Mouse (Mus musculus) embryonic facial prominence, embryonic 11.5 days (tissue): ENCODE results near the gene Socs5. TPM values are rescaled to one million over a fixed set of nuclear protein-coding genes. Genes with fewer than 3 reads are reported as not detected.
A peak's percentile ranks its signal among the peaks of the same experiment; 100 is the strongest.

Experiments
- ATAC-seq: fragments of 200-750 bp; cut with Nextera tagmentation; replicated peaks from 2 replicates; pipeline ENCODE4 v1.8.0; 2017; ENCODE audit warnings: low read depth; ENCODE audit not compliant: insufficient number of reproducible peaks, low FRiP score, low TSS enrichment
- DNase-seq: peaks from one replicate; pipeline ENCODE4 v3.0.0-alpha.2; 2015; ENCODE audit warnings: low spot score
- H3K27ac ChIP-seq: fragments of 300-500 bp; sonication (generic); replicated peaks from 2 replicates; pipeline ENCODE4 v1.5.1; 2014; ENCODE audit warnings: mild to moderate bottlenecking, low read depth, low read length, control low read depth
- H3K27me3 ChIP-seq: fragments of 300-500 bp; sonication (generic); 2 replicates; pipeline ENCODE4 v1.6.1; 2014; ENCODE audit warnings: mild to moderate bottlenecking, low read length, moderate library complexity, mixed read lengths; ENCODE audit not compliant: control insufficient read depth, insufficient read depth
- H3K36me3 ChIP-seq: fragments of 300-500 bp; sonication (generic); replicated peaks from 2 replicates; pipeline ENCODE4 v1.6.1; 2014; ENCODE audit warnings: low read depth, mild to moderate bottlenecking, low read length, moderate library complexity, mixed read lengths; ENCODE audit not compliant: control insufficient read depth, insufficient read depth
- H3K4me1 ChIP-seq: fragments of 300-500 bp; sonication (generic); 2 replicates; pipeline ENCODE4 v1.6.1; 2014; ENCODE audit warnings: low read length, mixed read lengths; ENCODE audit not compliant: control insufficient read depth, insufficient read depth
- H3K4me2 ChIP-seq: fragments of 300-500 bp; sonication (generic); 2 replicates; pipeline ENCODE4 v1.6.1; 2014; ENCODE audit warnings: low read depth, mild to moderate bottlenecking, control low read depth, low read length, moderate library complexity
- H3K4me3 ChIP-seq: fragments of 300-500 bp; sonication (generic); 2 replicates; pipeline ENCODE4 v1.5.1; 2014; ENCODE audit warnings: low read depth, low read length, control low read depth
- H3K9ac ChIP-seq: fragments of 300-500 bp; sonication (generic); replicated peaks from 2 replicates; pipeline ENCODE4 v1.6.1; 2014; ENCODE audit warnings: mild to moderate bottlenecking, control low read depth, low read length
- H3K9me3 ChIP-seq: fragments of 300-500 bp; sonication (generic); replicated peaks from 2 replicates; pipeline ENCODE4 v1.6.1; 2016; ENCODE audit warnings: mild to moderate bottlenecking, low read length, inconsistent platforms, mixed read lengths; ENCODE audit not compliant: control insufficient read depth
- WGBS: fragments of 180-500 bp; shearing (Covaris S2); extraction: QIAGEN DNeasy Blood & Tissue Kit; methylation state at CpG from one replicate; pipeline ENCODE4 v1.1.7; 2014; 5-methylcytosine and 5-hydroxymethylcytosine counted together
- microRNA-seq: library from miRNA; unstranded; fragments of <30 nt; microRNA quantifications from one replicate; pipeline ENCODE4, GENCODE M21; 2016; ENCODE audit warnings: borderline number of aligned reads
- polyA plus RNA-seq: library from polyadenylated mRNA; unstranded; fragments of >200 nt; fragmentation: Nextera tagmentation; extraction: Ambion mirVana; gene quantifications from 2 replicates; pipeline ENCODE4 v1.2.1, GENCODE M21; 2014

Gene Socs5
- polyA plus RNA-seq, 1 experiment from 2014 or later = 18.2 TPM

DNA sequence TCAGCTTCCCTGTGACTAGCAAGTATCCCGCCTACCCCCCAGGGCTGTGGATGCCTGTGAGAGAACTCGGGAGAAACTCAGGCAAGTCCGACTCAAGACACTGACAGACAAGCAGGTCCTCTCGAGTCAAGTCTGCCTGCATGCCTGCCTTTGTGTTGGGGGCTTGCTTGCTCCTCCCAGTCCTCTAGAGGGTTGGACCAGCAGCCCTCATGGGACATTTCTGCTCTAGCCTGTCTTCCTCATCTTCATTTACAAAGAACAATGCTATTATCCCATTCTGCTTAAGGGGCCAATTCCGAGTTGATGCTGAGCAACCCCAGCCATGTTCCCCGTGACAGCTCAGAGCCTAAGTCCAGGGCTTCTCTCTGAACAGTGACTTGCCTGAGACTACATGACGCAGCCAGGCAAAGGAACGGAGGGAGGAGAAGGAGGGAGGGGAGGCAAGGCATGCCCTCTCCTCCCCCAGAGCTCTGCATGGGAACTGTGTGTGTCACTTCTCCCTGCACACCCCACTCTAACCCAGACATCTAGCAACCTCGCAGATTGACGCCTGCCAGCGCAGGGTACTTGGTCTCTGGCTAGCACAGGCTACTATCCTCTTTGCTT is 78.1 kb downstream of the Socs5 start:
- H3K36me3 ChIP-seq = no peaks in the 10 kb centered on the region
- DNase-seq (no peak), ATAC-seq (peak; percentile 63; the same call in 1 of the 2 replicates)
- no peaks in the 10 kb centered on the region for H3K27me3 ChIP-seq
- no peaks in the 10 kb centered on the region for H3K4me1 ChIP-seq
- H3K9ac ChIP-seq = no peak overlapping the region
- H3K27ac ChIP-seq = no peak overlapping the region
- no peaks in the 10 kb centered on the region for H3K9me3 ChIP-seq
- no peak overlapping the region for H3K4me3 ChIP-seq
- no peak overlapping the region for H3K4me2 ChIP-seq
- WGBS = 29% methylated on average over 11 of the region's 11 CpGs

DNA sequence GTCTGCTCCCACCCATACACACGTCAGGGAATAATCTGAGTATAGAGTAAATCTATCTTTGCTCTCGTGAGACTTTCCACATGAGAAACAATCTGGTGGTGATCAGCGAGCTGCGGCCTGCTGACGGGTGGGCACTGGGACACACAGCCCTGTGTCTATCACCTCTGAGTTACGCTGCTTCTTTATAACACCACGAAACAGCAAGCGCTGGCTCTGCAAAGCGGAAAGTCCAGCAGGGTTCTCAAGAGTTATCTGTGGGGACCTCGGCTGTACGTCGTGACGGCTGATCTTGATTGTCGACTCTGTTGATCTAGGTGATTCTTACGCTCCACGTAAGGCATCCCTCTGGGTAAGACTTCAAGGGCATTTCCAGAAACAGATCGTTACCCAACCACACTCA is 79.5 kb downstream of the Socs5 start:
- Histone ChIP-seq H3K4me1 (no peaks in the 10 kb centered on the region), H3K4me2 (no peak overlapping the region), H3K9ac (no peak overlapping the region), H3K9me3 (no peaks in the 10 kb centered on the region), H3K36me3 (no peaks in the 10 kb centered on the region), H3K4me3 (no peak overlapping the region), H3K27ac (no peak overlapping the region), H3K27me3 (no peaks in the 10 kb centered on the region)
- DNase-seq = no peak
- 62% methylated on average over 17 of the region's 17 CpGs for WGBS
- no peak for ATAC-seq

Small RNA genes lying within 50 kb of the gene (microRNA-seq; reads per million reads assigned to microRNA genes)
- not detected for gene Gm22346

Other genes with a start within 250 kb of the Socs5 start
- gene Tmem247, start 190.3 kb upstream of the Socs5 start, polyA plus RNA-seq = not detected in 2 replicates
- gene Atp6v1e2, start 159.8 kb upstream of the Socs5 start, polyA plus RNA-seq = not detected in 2 replicates
- gene Rhoq, start 144.6 kb upstream of the Socs5 start, polyA plus RNA-seq = 17.2 and 20.7 TPM in 2 replicates
- gene Pigf, start 82.3 kb upstream of the Socs5 start, polyA plus RNA-seq = 39.9 and 49.1 TPM in 2 replicates
- 185 and 191 TPM in 2 replicates for gene Cript, start 82.1 kb upstream of the Socs5 start, polyA plus RNA-seq
- 82.0 and 85.7 TPM in 2 replicates for gene Mcfd2, start 158.3 kb downstream of the Socs5 start, polyA plus RNA-seq
- gene Ttc7, start 175.2 kb downstream of the Socs5 start, polyA plus RNA-seq = 2.3 and 3.3 TPM in 2 replicates